Mouse (Mus musculus): ENCODE measurements around the gene Enho. TPM values are rescaled to one million over a fixed set of nuclear protein-coding genes. Genes with fewer than 3 reads are reported as not detected.

Gene Enho
- polyA plus RNA-seq, 1 experiment = 5.4 TPM

GRCm38 (mm10) chr4:41636366-41636765 lies 3.8 kb downstream of the Enho start:
- no peak for DNase-seq (ENCODE audit: low read depth, low spot score)
- 46% methylated on average over 7 of the region's 7 CpGs for WGBS

DNA sequence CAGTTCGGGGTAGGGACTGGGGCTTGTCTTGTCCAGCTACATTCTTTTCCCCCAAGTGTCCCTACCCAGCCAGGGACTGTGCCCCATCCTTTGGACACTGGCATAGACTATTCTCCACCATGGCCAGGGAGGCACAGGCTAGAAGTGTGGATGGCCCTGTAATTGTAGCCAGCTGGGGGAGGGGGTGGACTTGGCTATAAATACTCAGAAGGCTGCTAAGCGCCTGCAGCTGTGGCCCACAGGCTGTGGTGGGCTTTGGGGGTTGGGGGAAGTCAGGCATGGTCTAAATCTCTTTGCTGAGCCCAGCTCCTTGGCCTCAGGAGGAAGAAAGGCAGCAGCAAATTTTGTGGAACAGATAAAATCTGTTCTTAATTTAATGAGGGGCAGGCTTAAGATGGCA lies 4.2 kb downstream of the Enho start:
- WGBS = 56% methylated on average over 2 of the region's 2 CpGs
- DNase-seq (ENCODE audit: low read depth, low spot score) = no peak

DNA sequence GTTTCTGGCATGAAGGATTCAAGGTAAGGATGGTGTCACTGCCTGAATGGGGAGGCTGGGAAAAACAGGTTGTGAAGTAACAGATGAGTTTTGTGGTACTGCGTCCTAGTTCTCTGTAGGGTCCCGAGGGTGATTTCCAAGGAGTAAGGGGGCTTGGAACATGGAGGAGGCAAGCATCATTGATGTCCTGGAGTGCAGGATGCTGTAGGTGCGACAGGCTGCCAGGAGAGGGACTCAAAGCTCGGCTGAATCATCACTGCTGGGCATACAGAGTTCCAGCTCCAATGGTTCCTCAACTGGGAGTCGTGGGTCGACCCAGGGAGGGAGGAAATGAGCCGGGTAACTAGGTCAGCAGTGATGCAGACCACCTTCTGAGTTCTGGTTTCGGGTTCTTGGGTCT lies 4.9 kb downstream of the Enho start:
- WGBS = 60% methylated on average over 8 of the region's 8 CpGs
- no peak for DNase-seq (ENCODE audit: low read depth, low spot score)

DNA sequence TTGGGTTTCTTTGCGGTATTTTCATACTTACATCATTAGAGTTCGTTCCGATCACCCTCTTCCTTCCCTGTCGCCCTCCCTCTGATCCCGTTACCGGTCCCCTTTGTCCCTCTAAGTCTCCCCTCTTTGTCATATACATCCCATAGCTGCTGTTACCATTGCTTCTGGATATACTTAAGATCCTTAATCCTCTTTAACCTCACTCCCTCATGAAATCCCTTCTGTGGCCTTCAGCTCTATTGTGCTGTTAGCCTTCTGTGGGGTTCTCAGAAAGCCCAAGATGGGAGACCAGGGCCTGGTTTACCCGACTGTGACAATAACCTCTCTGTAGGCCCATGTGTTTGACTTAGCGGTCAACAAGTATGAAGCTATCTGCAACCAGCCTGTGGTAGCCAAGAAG lies 5.5 kb downstream of the Enho start:
- 90% methylated on average over 8 of the region's 8 CpGs for WGBS
- DNase-seq (ENCODE audit: low read depth, low spot score) = no peak

DNA sequence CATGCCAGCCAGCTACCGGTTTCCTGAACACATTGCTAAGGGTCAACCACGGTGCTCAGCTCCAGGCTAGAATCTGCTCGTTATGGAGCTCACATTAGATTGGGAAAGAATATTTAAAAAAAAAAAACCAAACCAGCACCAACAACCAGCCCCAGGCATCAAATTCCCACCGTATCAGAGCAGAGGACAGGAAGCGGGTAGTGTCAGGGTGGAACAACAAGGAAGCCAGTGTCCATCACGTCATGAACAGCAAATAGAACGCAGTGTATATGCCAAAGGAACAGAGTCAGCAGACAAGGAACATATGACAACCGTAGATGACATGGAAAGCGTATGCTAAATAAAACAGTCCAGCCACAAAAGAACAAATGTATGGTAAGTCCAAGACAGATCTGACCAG lies 7.1 kb downstream of the Enho start:
- WGBS = 70% methylated on average over 9 of the region's 9 CpGs
- no peak for DNase-seq (ENCODE audit: low read depth, low spot score)

GRCm38 (mm10) chr4:41631390-41631789 lies 8.7 kb downstream of the Enho start:
- 14% methylated on average over 11 of the region's 11 CpGs for WGBS
- no peak for DNase-seq (ENCODE audit: low read depth, low spot score)

DNA sequence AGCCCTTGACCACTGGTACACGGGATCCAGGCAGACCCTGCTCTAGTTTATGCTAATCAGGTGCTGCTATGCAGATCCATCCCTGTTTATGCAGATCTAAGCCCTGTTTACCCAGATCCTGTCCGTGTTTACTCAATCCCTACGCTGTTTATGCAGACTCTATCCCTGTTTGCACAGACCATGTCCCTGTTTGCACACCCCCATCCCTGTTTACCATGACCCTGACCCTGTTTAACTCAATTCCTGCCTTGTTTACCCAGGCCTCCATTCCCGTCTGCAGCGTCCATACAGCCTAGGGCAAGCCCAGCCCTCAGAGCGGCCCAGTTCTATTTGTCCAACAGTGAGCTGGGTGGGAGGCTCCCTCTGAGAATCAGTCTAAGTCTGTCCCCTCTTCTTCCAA lies 9.9 kb downstream of the Enho start:
- 30% methylated on average over 6 of the region's 6 CpGs for WGBS
- no peak for DNase-seq (ENCODE audit: low read depth, low spot score)

DNA sequence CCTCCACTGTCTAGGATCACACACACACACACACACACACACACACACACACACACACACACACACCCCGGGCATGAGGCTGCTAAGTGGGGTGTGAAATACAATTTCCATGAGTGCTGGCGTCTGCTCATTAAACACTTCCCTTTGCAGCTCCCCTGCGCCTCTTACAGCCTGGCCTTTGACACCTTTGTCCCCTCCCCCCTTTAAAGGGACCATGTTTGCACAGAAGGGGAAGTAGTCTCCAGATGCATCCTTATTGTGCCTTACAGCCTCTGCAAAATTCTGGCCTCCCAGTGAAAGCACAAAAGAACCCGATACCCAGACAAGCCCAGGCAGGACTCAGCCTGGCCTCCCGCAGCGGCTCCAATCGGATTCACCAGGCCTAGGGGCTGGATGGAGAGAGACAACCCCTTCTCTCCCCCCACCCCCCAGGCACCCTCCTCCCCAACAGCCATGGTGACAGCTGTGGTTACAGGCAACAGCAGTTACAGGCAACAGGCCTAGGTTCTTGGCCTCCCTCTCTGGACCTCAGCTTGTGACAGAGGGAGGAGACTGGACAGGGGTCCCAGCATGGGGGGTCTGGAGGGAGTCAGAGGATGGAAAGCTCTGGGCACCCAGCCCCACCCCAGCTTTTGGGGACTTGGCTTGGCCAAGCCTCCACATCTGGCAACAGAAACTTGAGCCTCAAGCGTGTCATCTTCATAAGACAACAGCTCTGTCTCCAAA lies 11.8 kb downstream of the Enho start:
- DNase-seq (ENCODE audit: low read depth, low spot score) = no peak

DNA sequence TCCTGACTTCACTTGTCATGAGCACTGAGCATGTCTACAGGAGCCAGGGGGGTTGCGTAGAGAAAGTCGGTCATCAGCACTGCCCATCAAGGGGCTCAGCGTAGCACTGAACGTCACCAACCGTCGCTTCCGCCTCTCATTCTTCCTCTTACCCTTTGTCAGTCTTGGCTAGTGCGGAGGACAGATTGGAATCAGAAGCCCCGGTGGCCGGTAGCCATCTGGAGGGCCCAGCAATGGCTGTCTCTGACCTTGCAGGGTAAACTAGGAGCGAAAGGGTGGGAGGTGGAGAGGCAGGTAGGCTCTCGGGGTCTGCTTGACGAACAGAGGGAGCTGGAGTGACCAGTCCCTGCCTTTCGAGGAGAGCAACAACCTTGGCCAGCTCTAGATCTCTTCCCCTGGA lies 18.1 kb downstream of the Enho start:
- DNase-seq (ENCODE audit: low read depth, low spot score) = no peak
- WGBS = 87% methylated on average over 14 of the region's 14 CpGs

More for the DNA sequence above, 11.8 kb downstream of the Enho start:
- 14% methylated on average over 8 of the region's 8 CpGs for WGBS

- no peak for DNase-seq (ENCODE audit: low read depth, low spot score)
- WGBS = 37% methylated on average over 12 of the region's 12 CpGs
Observed at GRCm38 (mm10) chr4:41618916-41619746, 21.0 kb downstream of the Enho start.

- 56% methylated on average over 9 of the region's 9 CpGs for whole genome bisulfite sequencing
- DNase-seq (ENCODE audit: low read depth, low spot score) = no peak
Observed at GRCm38 (mm10) chr4:41615661-41616599, 24.2 kb downstream of the Enho start.

- DNase-seq (ENCODE audit: low read depth, low spot score) = peak; percentile 14
- 9% methylated on average over 7 of the region's 7 CpGs for WGBS
Observed at GRCm38 (mm10) chr4:41614156-41614555, 26.0 kb downstream of the Enho start.

DNA sequence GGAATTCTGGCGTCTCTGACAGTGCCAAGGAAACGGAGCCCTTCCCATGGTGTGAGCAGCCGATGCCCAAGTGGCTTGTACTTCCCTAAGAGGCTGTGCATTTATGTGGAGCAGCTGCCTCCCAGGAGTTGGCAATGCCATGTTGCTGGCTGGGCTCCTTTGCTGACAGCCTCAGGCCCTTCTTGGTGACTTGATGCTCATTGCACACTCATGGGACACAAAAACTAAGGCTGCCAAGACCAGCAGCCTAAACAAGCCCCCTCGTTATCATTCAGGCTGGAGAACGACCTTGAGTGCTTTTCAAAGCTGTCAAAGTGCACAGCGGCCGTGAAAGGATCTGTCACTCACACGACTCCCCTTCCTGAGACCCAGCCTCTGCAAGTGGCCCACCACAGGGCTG lies 28.0 kb downstream of the Enho start:
- no peak for DNase-seq (ENCODE audit: low read depth, low spot score)
- WGBS = 54% methylated on average over 8 of the region's 8 CpGs

GRCm38 (mm10) chr4:41610594-41610980 lies 29.5 kb downstream of the Enho start:
- no peak for DNase-seq (ENCODE audit: low read depth, low spot score)
- WGBS = 44% methylated on average over 6 of the region's 6 CpGs

DNA sequence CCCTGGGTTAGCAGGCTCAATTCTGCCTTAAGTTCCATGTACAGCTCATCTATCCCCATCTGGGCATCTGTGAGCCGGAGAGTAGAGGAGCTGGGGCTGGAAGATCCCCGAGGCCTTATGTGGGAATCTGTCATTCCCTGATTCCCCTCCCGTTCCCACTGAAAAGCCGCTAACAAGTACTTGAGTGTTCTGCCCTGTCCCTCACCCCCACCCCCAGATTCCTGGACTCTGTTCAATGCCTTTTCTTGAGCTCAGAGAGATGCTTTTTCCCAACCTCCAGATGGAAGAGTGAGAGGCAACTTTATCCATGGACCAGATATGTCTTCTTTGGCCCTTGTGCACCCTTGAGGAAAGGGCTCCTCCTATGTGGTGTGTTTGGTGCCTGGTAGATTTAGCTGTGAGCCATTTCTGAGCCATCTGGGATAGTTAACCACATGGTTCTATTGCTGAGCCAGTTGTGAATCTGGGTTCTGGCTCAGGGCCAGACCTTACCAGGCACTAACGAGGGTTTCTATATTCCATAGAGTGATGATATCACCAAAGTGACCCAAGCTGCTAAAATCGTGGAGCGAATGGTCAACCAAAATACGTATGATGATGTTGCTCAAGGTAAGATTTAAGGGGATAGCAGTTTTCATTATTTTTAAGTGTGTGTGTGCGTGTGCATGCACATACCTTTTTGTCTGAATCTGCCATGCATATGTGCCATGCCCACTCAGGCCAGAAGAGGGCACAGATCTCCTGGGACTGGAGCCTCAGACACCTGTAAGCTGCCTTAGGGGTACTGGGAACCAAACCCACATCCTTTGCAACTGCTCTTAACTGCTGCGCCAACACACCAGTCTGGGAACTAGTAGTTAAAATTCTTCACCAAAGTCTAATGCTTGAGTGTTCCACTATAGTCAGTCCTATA lies 30.2 kb downstream of the Enho start:
- DNase-seq (ENCODE audit: low read depth, low spot score) = no peak
- WGBS = 73% methylated on average over 10 of the region's 10 CpGs

DNA sequence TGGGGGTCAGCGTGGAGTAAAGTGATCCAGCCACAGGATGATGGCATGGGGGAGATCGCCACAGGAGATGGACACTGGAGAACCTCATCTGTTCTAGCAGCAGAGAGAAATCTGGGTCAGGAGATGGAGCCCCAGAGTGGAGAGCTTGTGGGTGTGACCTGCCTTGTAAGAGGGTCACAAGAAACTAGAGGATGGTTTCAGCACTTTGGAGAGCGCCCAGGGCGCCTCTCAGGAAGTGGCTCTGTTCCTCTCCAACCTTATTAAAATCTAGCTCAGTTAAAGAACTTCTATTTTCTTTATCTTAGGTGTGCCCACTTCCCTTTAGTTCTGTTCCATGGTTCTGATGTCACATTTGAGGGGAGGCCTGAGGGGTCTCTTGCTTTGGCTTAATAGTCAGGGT lies 33.3 kb downstream of the Enho start:
- 40% methylated on average over 4 of the region's 4 CpGs for WGBS
- no peak for DNase-seq (ENCODE audit: low read depth, low spot score)

DNA sequence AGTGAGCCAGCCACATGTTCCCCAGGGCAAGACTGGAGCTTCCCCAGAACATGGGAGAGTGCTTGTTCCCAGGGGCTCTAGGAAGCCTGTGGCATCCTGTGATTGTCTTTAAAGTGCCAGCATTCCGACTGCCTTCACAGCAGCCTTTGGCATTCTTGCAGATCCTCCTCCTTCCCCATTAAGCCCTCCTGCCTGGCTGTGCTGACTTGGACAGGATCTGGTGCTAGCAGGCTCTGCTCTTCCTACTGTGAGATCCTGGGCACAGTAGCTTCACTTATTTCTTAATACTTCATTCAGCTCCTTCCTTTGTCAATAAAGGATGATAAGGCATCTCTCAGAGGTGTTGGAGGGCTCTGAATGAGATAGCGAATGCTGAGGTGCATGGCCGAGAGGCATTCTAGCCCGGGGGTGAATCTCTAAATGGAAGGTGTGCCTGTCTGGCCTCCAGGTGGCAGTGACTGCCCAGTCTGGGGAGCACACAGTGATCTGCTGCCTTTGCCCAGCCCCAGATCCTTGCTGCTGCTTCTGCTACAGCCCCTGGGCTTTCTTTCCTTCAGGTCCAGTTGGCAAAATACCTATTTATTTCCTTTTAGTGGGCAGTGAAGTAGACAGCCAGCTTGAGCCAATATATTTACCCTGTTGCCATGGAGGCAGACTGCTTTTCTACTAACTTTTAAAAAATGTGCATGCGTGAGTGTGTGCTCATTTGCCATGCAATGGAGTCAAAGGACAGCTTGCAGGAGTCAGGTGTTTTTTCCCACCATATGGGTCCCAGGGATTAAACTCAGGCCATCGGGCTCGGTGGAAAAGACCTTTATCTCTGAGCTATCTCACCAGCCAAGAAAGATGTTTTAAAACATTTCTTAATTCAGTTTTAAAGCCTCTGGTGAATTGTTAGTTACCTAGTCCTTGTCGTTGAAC lies 35.4 kb downstream of the Enho start:
- WGBS = 43% methylated on average over 8 of the region's 8 CpGs
- DNase-seq (ENCODE audit: low read depth, low spot score) = no peak

DNA sequence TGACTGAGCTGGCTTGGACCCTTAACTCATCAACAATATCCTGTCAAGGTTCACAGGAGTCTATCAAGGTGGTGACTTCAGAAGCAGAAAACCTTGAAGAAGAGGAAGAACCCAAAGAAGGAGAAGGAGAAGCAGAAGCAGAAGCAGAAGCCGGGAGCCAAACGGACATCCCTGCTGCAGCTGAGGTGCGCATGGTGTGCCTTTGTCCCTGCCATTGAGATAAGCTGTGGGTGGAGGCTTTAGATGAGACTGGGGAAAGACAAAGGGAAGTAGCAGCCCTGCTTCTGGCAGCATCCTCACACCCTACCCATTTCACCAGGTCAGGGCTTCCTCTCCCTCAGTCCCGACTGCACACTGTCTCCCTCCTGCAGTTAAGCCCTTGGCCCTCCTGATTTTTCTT lies 37.3 kb downstream of the Enho start:
- DNase-seq (ENCODE audit: low read depth, low spot score) = no peak
- WGBS = 57% methylated on average over 4 of the region's 4 CpGs

All from large intestine, adult 2 months (tissue).